Mouse (Mus musculus) lung, adult 2 months (tissue): ENCODE results near the gene Tjp1. TPM values are rescaled to one million over a fixed set of nuclear protein-coding genes. Genes with fewer than 3 reads are reported as not detected.
A peak's percentile ranks its signal among the peaks of the same experiment; 100 is the strongest.

Source experiments
- DNase-seq: peaks from one replicate; pipeline ENCODE4 v3.0.0; 2022
- H3K4me1 ChIP-seq: fragments of 200-500 bp; 2 replicates; pipeline ENCODE4 v1.6.1; 2011; ENCODE audit warnings: low read length; ENCODE audit not compliant: control insufficient read depth, insufficient read depth
- H3K4me3 ChIP-seq: fragments of 200-500 bp; replicated peaks from 2 replicates; pipeline ENCODE3; 2011; ENCODE audit warnings: low read depth, mild to moderate bottlenecking, control low read depth, low read length; ENCODE audit errors: extremely low read depth
- CTCF ChIP-seq: fragments of 200-500 bp; IDR thresholded peaks from 2 replicates; pipeline ENCODE4 v1.5.1; 2011; ENCODE audit warnings: mild to moderate bottlenecking, low read length, control low read depth; ENCODE audit not compliant: insufficient read depth
- POLR2A ChIP-seq: fragments of 200-500 bp; IDR thresholded peaks from 2 replicates; pipeline ENCODE4 v1.6.1; 2011; ENCODE audit warnings: low read depth, mild to moderate bottlenecking, control low read depth, low read length, borderline replicate concordance; ENCODE audit errors: extremely low read depth
- WGBS: fragments of 180-500 bp; shearing (Covaris S2); methylation state at CpG from one replicate; pipeline ENCODE4 v1.1.7; 2018; 5-methylcytosine and 5-hydroxymethylcytosine counted together
- polyA plus RNA-seq: library from polyadenylated mRNA; depleted of rRNA; stranded (reverse); fragments of >200 nt; gene quantifications from 2 replicates; pipeline ENCODE4 v1.2.3, GENCODE M21; 2012

Gene Tjp1
- polyA plus RNA-seq, 1 experiment: 64.8 TPM

- Histone ChIP-seq H3K4me1 (peaks cover 3% of the 10 kb centered on the region), H3K4me3 (no peak overlapping the region)
- TF ChIP-seq CTCF: no peak
- no peak for TF ChIP-seq POLR2A
- 74% methylated on average over 9 of the region's 9 CpGs for WGBS
- DNase-seq: no peak
These were observed 37.8 kb downstream of the Tjp1 start for GRCm38 (mm10) chr7:65489742-65490141.

- TF ChIP-seq POLR2A: no peak
- no peak for TF ChIP-seq CTCF
- Histone ChIP-seq H3K4me3 (no peak overlapping the region), H3K4me1 (peaks cover 3% of the 10 kb centered on the region)
- WGBS: 91% methylated on average over 6 of the region's 6 CpGs
- no peak for DNase-seq
These were observed 38.4 kb downstream of the Tjp1 start for GRCm38 (mm10) chr7:65489195-65489594.

- TF ChIP-seq POLR2A (peak; percentile 28; the same call in 1 of the 2 replicates), CTCF (no peak)
- H3K4me3 ChIP-seq: peak overlapping the region; percentile 54
- H3K4me1 ChIP-seq: peaks cover 3% of the 10 kb centered on the region
- WGBS: 6% methylated on average over 13 of the region's 13 CpGs
- DNase-seq: peak; percentile 48
These were observed 41.3 kb downstream of the Tjp1 start for GRCm38 (mm10) chr7:65486259-65486681.

GRCm38 (mm10) chr7:65484170-65484778, 43.3 kb downstream of the Tjp1 start:
- TF ChIP-seq POLR2A (no peak), CTCF (no peak)
- Histone ChIP-seq H3K4me1 (peaks cover 3% of the 10 kb centered on the region), H3K4me3 (no peak overlapping the region)
- WGBS: 51% methylated on average over 5 of the region's 5 CpGs
- no peak for DNase-seq

- 57% methylated on average over 2 of the region's 2 CpGs for WGBS
- no peak for DNase-seq
- TF ChIP-seq CTCF (no peak), POLR2A (no peak)
- no peak overlapping the region for H3K4me3 ChIP-seq
- H3K4me1 ChIP-seq: peaks cover 3% of the 10 kb centered on the region
These were observed 45.4 kb downstream of the Tjp1 start for GRCm38 (mm10) chr7:65482216-65482615.

- TF ChIP-seq CTCF (no peak), POLR2A (no peak)
These were observed 55.5 kb downstream of the Tjp1 start for GRCm38 (mm10) chr7:65472048-65472447.

GRCm38 (mm10) chr7:65471406-65471805, 56.2 kb downstream of the Tjp1 start:
- whole genome bisulfite sequencing: 88% methylated on average over 6 of the region's 6 CpGs

More at GRCm38 (mm10) chr7:65472048-65472447, 55.5 kb downstream of the Tjp1 start:
- no peak overlapping the region for H3K4me3 ChIP-seq
- H3K4me1 ChIP-seq: peaks cover 22% of the 10 kb centered on the region
- DNase-seq: no peak
- WGBS: 56% methylated on average over 3 of the region's 3 CpGs

GRCm38 (mm10) chr7:65470214-65470613, 57.4 kb downstream of the Tjp1 start:
- Histone ChIP-seq H3K4me3 (no peak overlapping the region), H3K4me1 (peaks cover 25% of the 10 kb centered on the region)
- DNase-seq: peak; percentile 58
- no peak for TF ChIP-seq POLR2A
- no peak for TF ChIP-seq CTCF
- 14% methylated on average over 8 of the region's 8 CpGs for WGBS

More at GRCm38 (mm10) chr7:65471406-65471805, 56.2 kb downstream of the Tjp1 start:
- H3K4me1 ChIP-seq: peaks cover 22% of the 10 kb centered on the region
- H3K4me3 ChIP-seq: no peak overlapping the region
- TF ChIP-seq CTCF (no peak), POLR2A (no peak)
- no peak for DNase-seq

GRCm38 (mm10) chr7:65469666-65470065, 57.9 kb downstream of the Tjp1 start:
- Histone ChIP-seq H3K4me1 (peaks cover 25% of the 10 kb centered on the region), H3K4me3 (no peak overlapping the region)
- WGBS: 6% methylated on average over 6 of the region's 6 CpGs
- peak; percentile 76 for DNase-seq
- TF ChIP-seq CTCF (no peak), POLR2A (no peak)

- no peak for DNase-seq
- TF ChIP-seq CTCF: no peak
- no peak for TF ChIP-seq POLR2A
- Histone ChIP-seq H3K4me3 (no peak overlapping the region), H3K4me1 (peaks cover 25% of the 10 kb centered on the region)
- WGBS: 43% methylated on average over 8 of the region's 8 CpGs
These were observed 59.4 kb downstream of the Tjp1 start for GRCm38 (mm10) chr7:65468191-65468590.
